Mouse (Mus musculus) neural tube, embryonic 13.5 days (tissue): ENCODE measurements around the gene Mroh7. TPM values are rescaled to one million over a fixed set of nuclear protein-coding genes. Genes with fewer than 3 reads are reported as not detected.

ENCODE experiments used
- ATAC-seq: fragments of 200-750 bp; cut with Nextera tagmentation; 2 replicates; pipeline ENCODE4 v1.8.0; 2017; ENCODE audit warnings: low read depth, mild to moderate bottlenecking, moderate TSS enrichment, moderate library complexity
- H3K27ac ChIP-seq: fragments of 300-500 bp; sonication (generic); replicated peaks from 2 replicates; pipeline ENCODE4 v1.5.1; 2015; ENCODE audit warnings: moderate library complexity, mild to moderate bottlenecking, inconsistent platforms
- H3K27me3 ChIP-seq: fragments of 300-500 bp; sonication (generic); 2 replicates; pipeline ENCODE4 v1.6.1; 2015; ENCODE audit warnings: mild to moderate bottlenecking, inconsistent platforms
- H3K36me3 ChIP-seq: fragments of 300-500 bp; sonication (generic); 2 replicates; pipeline ENCODE4 v1.6.1; 2015; ENCODE audit warnings: mild to moderate bottlenecking, inconsistent platforms
- H3K4me1 ChIP-seq: fragments of 300-500 bp; sonication (generic); replicated peaks from 2 replicates; pipeline ENCODE4 v1.6.1; 2015; ENCODE audit warnings: inconsistent platforms
- H3K4me2 ChIP-seq: fragments of 300-500 bp; sonication (generic); 2 replicates; pipeline ENCODE4 v1.6.1; 2015; ENCODE audit warnings: inconsistent platforms, mild to moderate bottlenecking, moderate library complexity
- H3K4me3 ChIP-seq: fragments of 300-500 bp; sonication (generic); 2 replicates; pipeline ENCODE4 v1.5.1; 2015; ENCODE audit warnings: mild to moderate bottlenecking, inconsistent platforms
- H3K9ac ChIP-seq: fragments of 300-500 bp; sonication (generic); 2 replicates; pipeline ENCODE4 v1.6.1; 2015; ENCODE audit warnings: moderate library complexity, mild to moderate bottlenecking, inconsistent platforms
- H3K9me3 ChIP-seq: fragments of 300-500 bp; sonication (generic); 2 replicates; pipeline ENCODE4 v1.6.1; 2016; ENCODE audit warnings: inconsistent platforms
- WGBS: fragments of 180-500 bp; shearing (Covaris S2); methylation state at CpG from one replicate; pipeline ENCODE4 v1.1.7; 2015; 5-methylcytosine and 5-hydroxymethylcytosine counted together
- polyA plus RNA-seq: library from polyadenylated mRNA; unstranded; fragments of >200 nt; fragmentation: Nextera tagmentation; extraction: Ambion mirVana; gene quantifications from 2 replicates; pipeline ENCODE4 v1.2.1, GENCODE M21; 2015

Gene Mroh7
- polyA plus RNA-seq, 1 experiment from 2014 or later: 0.54 TPM

GRCm38 (mm10) chr4:106652546-106652945 is 78.2 kb downstream of the Mroh7 start:
- Histone ChIP-seq H3K27me3 (peaks cover 16% of the 10 kb centered on the region), H3K9ac (no peak overlapping the region), H3K9me3 (no peaks in the 10 kb centered on the region), H3K36me3 (peaks cover 41% of the 10 kb centered on the region), H3K4me1 (peaks cover 12% of the 10 kb centered on the region), H3K27ac (no peak overlapping the region), H3K4me2 (no peak overlapping the region), H3K4me3 (no peak overlapping the region)
- 95% methylated on average over 3 of the region's 3 CpGs for WGBS
- no peak for ATAC-seq

DNA sequence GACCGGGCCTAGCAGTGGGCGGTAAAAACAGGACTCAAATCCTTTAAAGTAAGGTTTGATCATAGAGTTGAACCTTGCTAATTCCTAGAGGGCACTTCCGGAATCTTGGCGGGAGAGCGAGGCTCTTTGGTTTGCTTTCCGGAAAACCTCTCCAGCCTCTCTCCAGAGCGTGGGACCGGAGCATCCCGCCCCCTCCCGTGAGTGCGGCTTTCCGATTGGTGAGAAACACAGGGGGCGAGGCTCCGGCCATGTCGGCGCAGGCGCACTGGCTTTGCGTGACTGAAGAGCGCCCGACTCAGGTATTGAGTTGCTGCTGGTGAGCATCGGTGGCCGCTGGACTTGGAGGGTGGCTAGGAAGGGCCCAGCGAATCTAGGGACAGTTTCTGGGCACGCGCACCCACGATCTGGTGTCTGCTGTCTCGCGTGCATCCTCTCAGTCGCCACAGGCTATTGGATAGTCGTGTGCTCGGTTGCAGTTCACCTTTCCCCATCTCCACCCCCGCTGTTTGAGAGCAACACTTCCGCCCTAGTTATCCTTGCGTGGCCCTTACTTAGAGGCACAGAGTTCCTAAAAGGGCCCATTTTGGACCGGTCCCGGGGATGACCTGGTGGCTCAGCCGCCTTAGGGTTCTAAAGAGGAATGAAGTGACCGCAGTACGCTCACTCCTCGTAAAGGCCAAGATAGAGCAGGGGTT is 79.7 kb downstream of the Mroh7 start, which contains the start of gene Pars2:
Pars2 (plus strand) TSS at position 237 of the 695 bp plus-strand sequence.
- peak within 1 kb of the TSS; percentile 81 for H3K9ac ChIP-seq
- H3K4me3 ChIP-seq: peak within 1 kb of the TSS; percentile 65
- no peaks in the 10 kb centered on the region for H3K9me3 ChIP-seq
- 4% methylated on average over 40 of the region's 40 CpGs for WGBS
- H3K27me3 ChIP-seq: peaks cover 24% of the 10 kb centered on the region
- peak; percentile 96 for ATAC-seq
- H3K4me2 ChIP-seq: peak within 1 kb of the TSS; percentile 96
- H3K4me1 ChIP-seq: peaks cover 21% of the 10 kb centered on the region
- peaks cover 26% of the 10 kb centered on the region for H3K36me3 ChIP-seq
- peak within 1 kb of the TSS; percentile 72 for H3K27ac ChIP-seq

DNA sequence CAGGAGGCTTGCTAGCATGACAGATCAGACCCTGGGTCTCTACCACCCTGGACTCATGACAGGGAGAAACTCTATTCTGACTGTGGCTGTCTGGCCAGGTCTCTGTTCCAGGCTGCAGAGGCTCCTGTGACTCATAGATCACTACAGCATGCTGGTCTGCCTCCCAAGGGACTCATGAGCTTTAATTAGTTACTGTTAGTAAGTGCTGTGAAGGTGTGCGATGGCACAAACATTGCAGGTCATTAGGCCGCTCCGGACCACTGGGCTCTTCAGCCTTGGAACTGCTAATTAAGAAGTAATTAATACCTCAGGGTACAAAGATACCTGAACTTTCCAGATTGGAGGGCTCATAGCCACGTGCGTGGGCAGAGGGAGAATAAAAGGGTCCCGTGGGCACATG is 83.6 kb downstream of the Mroh7 start:
- no peaks in the 10 kb centered on the region for H3K9me3 ChIP-seq
- peaks cover 34% of the 10 kb centered on the region for H3K4me1 ChIP-seq
- 72% methylated on average over 6 of the region's 6 CpGs for WGBS
- no peak overlapping the region for H3K4me3 ChIP-seq
- H3K36me3 ChIP-seq: no peaks in the 10 kb centered on the region
- H3K27ac ChIP-seq: no peak overlapping the region
- H3K27me3 ChIP-seq: peaks cover 30% of the 10 kb centered on the region
- no peak for ATAC-seq
- H3K9ac ChIP-seq: no peak overlapping the region
- no peak overlapping the region for H3K4me2 ChIP-seq

GRCm38 (mm10) chr4:106645797-106646196 is 84.9 kb downstream of the Mroh7 start:
- Histone ChIP-seq H3K27ac (no peak overlapping the region), H3K9ac (no peak overlapping the region), H3K4me2 (no peak overlapping the region), H3K36me3 (no peaks in the 10 kb centered on the region), H3K9me3 (no peaks in the 10 kb centered on the region), H3K27me3 (peaks cover 32% of the 10 kb centered on the region), H3K4me1 (peaks cover 26% of the 10 kb centered on the region), H3K4me3 (no peak overlapping the region)
- WGBS: 75% methylated on average over 5 of the region's 5 CpGs
- no peak for ATAC-seq

DNA sequence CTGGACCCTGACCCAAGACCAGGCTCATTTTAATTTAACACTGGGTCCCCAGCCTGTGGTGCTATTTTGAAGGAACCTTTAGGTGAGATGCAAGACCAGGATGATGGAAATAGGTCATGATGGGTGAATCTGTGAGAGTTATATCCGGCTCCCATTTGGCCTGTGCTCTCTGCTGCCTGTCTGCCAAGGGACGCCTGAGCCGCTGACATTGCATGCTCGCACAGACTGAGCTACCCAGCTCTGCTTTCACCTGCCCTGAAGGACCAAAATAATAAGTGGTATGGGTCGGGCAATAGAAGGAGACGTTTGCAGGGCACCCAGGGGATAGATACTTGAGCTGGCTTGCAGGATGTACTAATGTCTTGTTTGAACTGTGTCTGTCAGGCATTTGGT is 86.5 kb downstream of the Mroh7 start:
- H3K36me3 ChIP-seq: no peaks in the 10 kb centered on the region
- no peak for ATAC-seq
- no peak overlapping the region for H3K4me3 ChIP-seq
- WGBS: 73% methylated on average over 6 of the region's 6 CpGs
- H3K9ac ChIP-seq: no peak overlapping the region
- no peak overlapping the region for H3K4me2 ChIP-seq
- H3K27me3 ChIP-seq: peaks cover 32% of the 10 kb centered on the region
- no peaks in the 10 kb centered on the region for H3K9me3 ChIP-seq
- H3K27ac ChIP-seq: peak overlapping the region; percentile 38; the same call in 1 of the 2 replicates
- peaks cover 21% of the 10 kb centered on the region for H3K4me1 ChIP-seq

DNA sequence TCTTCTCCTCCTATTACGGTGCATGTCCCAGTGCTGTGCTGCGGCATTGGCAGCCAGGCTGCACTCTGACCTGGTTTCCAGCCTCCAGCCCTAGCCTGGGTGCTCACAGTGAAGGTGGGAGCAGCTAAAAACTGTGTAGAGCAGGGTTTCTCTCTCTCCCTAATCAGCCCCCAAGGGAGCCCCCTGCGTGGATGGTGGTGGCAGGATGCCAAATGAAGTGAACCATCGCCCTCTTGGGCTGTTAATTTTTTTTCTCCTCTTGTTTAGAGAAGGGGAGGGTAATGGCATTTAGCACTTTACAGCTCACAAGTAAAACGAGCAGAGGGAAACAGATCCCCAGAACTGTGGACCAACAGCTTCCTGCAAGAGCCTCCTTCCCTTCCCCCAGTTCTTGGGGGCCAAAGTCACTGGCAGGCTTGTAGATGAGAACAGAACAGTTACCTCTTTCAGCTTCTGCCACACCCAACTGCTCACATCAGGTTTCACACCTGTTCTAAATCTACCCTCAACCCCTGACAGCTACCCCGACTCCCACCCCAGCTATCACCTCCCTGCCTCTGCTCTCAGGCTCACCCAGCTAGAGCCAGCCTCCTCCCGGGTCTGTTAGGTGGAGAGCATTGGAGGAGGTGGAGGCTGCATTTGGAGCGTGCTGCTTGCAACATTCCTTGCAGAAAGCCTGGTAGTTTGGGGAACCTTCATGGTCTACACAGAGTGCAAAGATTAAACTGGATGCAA is 87.1 kb downstream of the Mroh7 start:
- Histone ChIP-seq H3K9me3 (no peaks in the 10 kb centered on the region), H3K4me3 (no peak overlapping the region), H3K4me2 (0 out of 2 replicates have a peak overlapping the region, but pooled peaks have one; percentile 1), H3K36me3 (no peaks in the 10 kb centered on the region), H3K4me1 (peaks cover 21% of the 10 kb centered on the region), H3K27me3 (peaks cover 27% of the 10 kb centered on the region), H3K9ac (peak overlapping the region; percentile 41; the same call in 1 of the 2 replicates), H3K27ac (peak overlapping the region; percentile 38; the same call in 1 of the 2 replicates)
- WGBS: 30% methylated on average over 8 of the region's 8 CpGs
- no peak; the same call in 1 of the 2 replicates for ATAC-seq

GRCm38 (mm10) chr4:106634086-106634479 is 96.6 kb downstream of the Mroh7 start:
- WGBS: 35% methylated on average over 9 of the region's 9 CpGs
- Histone ChIP-seq H3K27me3 (no peaks in the 10 kb centered on the region), H3K4me3 (no peak overlapping the region), H3K9ac (peak overlapping the region; percentile 26; the same call in 1 of the 2 replicates), H3K4me2 (peak overlapping the region; percentile 32; the same call in 1 of the 2 replicates), H3K36me3 (no peaks in the 10 kb centered on the region), H3K4me1 (peaks cover 52% of the 10 kb centered on the region), H3K27ac (peak overlapping the region; percentile 93), H3K9me3 (no peaks in the 10 kb centered on the region)
- ATAC-seq: peak; percentile 17; the same call in 1 of the 2 replicates

- no peaks in the 10 kb centered on the region for H3K36me3 ChIP-seq
- 17% methylated on average over 8 of the region's 8 CpGs for WGBS
- peak overlapping the region; percentile 26; the same call in 1 of the 2 replicates for H3K9ac ChIP-seq
- H3K4me3 ChIP-seq: no peak overlapping the region
- H3K9me3 ChIP-seq: no peaks in the 10 kb centered on the region
- H3K27me3 ChIP-seq: no peaks in the 10 kb centered on the region
- H3K4me2 ChIP-seq: peak overlapping the region; percentile 32; the same call in 1 of the 2 replicates
- peak; percentile 43 for ATAC-seq
- peak overlapping the region; percentile 93 for H3K27ac ChIP-seq
- peaks cover 52% of the 10 kb centered on the region for H3K4me1 ChIP-seq
These were observed 97.2 kb downstream of the Mroh7 start for GRCm38 (mm10) chr4:106633281-106634085.

GRCm38 (mm10) chr4:106632313-106632712 is 98.4 kb downstream of the Mroh7 start:
- H3K4me2 ChIP-seq: no peak overlapping the region
- ATAC-seq: no peak
- no peaks in the 10 kb centered on the region for H3K27me3 ChIP-seq
- WGBS: 50% methylated on average over 1 of the region's 3 CpGs
- H3K9me3 ChIP-seq: no peaks in the 10 kb centered on the region
- peak overlapping the region; percentile 93 for H3K27ac ChIP-seq
- H3K4me1 ChIP-seq: peaks cover 58% of the 10 kb centered on the region
- 0 out of 2 replicates have a peak overlapping the region, but pooled peaks have one; percentile 8 for H3K9ac ChIP-seq
- H3K36me3 ChIP-seq: no peaks in the 10 kb centered on the region
- no peak overlapping the region for H3K4me3 ChIP-seq
